Mouse (Mus musculus) forebrain, embryonic 15.5 days (tissue): ENCODE data around the gene Ccdc124. TPM values are rescaled to one million over a fixed set of nuclear protein-coding genes. Genes with fewer than 3 reads are reported as not detected.

Source experiments
- ATAC-seq: fragments of 200-750 bp; cut with Nextera tagmentation; replicated peaks from 2 replicates; pipeline ENCODE4 v1.8.0; 2017; ENCODE audit warnings: mild to moderate bottlenecking, moderate TSS enrichment, moderate library complexity
- H3K27ac ChIP-seq: fragments of 300-500 bp; sonication (generic); replicated peaks from 2 replicates; pipeline ENCODE4 v1.5.1; 2015; ENCODE audit warnings: mild to moderate bottlenecking, inconsistent platforms
- H3K27me3 ChIP-seq: fragments of 300-500 bp; sonication (generic); 2 replicates; pipeline ENCODE4 v1.6.1; 2015; ENCODE audit warnings: inconsistent platforms
- H3K36me3 ChIP-seq: fragments of 300-500 bp; sonication (generic); 2 replicates; pipeline ENCODE4 v1.6.1; 2015; ENCODE audit warnings: mild to moderate bottlenecking, inconsistent platforms
- H3K4me1 ChIP-seq: fragments of 300-500 bp; sonication (generic); 2 replicates; pipeline ENCODE4 v1.6.1; 2015; ENCODE audit warnings: inconsistent platforms
- H3K4me2 ChIP-seq: fragments of 300-500 bp; sonication (generic); replicated peaks from 2 replicates; pipeline ENCODE4 v1.6.1; 2015; ENCODE audit warnings: mild to moderate bottlenecking, inconsistent platforms
- H3K4me3 ChIP-seq: fragments of 300-500 bp; sonication (generic); 2 replicates; pipeline ENCODE4 v1.5.1; 2015; ENCODE audit warnings: mild to moderate bottlenecking, inconsistent platforms
- H3K9ac ChIP-seq: fragments of 300-500 bp; sonication (generic); replicated peaks from 2 replicates; pipeline ENCODE4 v1.6.1; 2015; ENCODE audit warnings: mild to moderate bottlenecking, inconsistent platforms
- H3K9me3 ChIP-seq: fragments of 300-500 bp; sonication (generic); 2 replicates; pipeline ENCODE4 v1.6.1; 2016; ENCODE audit warnings: inconsistent platforms
- WGBS: fragments of 180-500 bp; shearing (Covaris S2); methylation state at CpG from one replicate; pipeline ENCODE4 v1.1.7; 2015; ENCODE audit warnings: mixed read lengths; 5-methylcytosine and 5-hydroxymethylcytosine counted together
- polyA plus RNA-seq: library from polyadenylated mRNA; unstranded; fragments of >200 nt; fragmentation: Nextera tagmentation; extraction: Ambion mirVana; gene quantifications from 2 replicates; pipeline ENCODE4 v1.2.1, GENCODE M21; 2015

Gene Ccdc124
- polyA plus RNA-seq, 1 experiment from 2014 or later = 160 TPM

GRCm38 (mm10) chr8:70880126-70880525 is 6.4 kb upstream of the Ccdc124 start:
- no peak overlapping the region for H3K9ac ChIP-seq
- no peaks in the 10 kb centered on the region for H3K9me3 ChIP-seq
- ATAC-seq = no peak; the same call in 1 of the 2 replicates
- no peak overlapping the region for H3K4me3 ChIP-seq
- H3K4me1 ChIP-seq = no peaks in the 10 kb centered on the region
- H3K27me3 ChIP-seq = no peaks in the 10 kb centered on the region
- no peak overlapping the region for H3K4me2 ChIP-seq
- no peak overlapping the region for H3K27ac ChIP-seq
- no peaks in the 10 kb centered on the region for H3K36me3 ChIP-seq
- WGBS = 8% methylated on average over 4 of the region's 4 CpGs

GRCm38 (mm10) chr8:70879500-70879899 is 5.8 kb upstream of the Ccdc124 start:
- H3K9ac ChIP-seq = no peak overlapping the region
- no peak overlapping the region for H3K4me3 ChIP-seq
- no peaks in the 10 kb centered on the region for H3K9me3 ChIP-seq
- H3K4me2 ChIP-seq = no peak overlapping the region
- no peaks in the 10 kb centered on the region for H3K27me3 ChIP-seq
- 48% methylated on average over 4 of the region's 4 CpGs for WGBS
- H3K36me3 ChIP-seq = no peaks in the 10 kb centered on the region
- ATAC-seq = no peak
- no peak overlapping the region for H3K27ac ChIP-seq
- no peaks in the 10 kb centered on the region for H3K4me1 ChIP-seq

- Histone ChIP-seq H3K4me2 (no peak overlapping the region), H3K9ac (no peak overlapping the region), H3K27ac (no peak overlapping the region), H3K27me3 (no peaks in the 10 kb centered on the region), H3K4me1 (no peaks in the 10 kb centered on the region), H3K4me3 (no peak overlapping the region), H3K36me3 (no peaks in the 10 kb centered on the region), H3K9me3 (no peaks in the 10 kb centered on the region)
- 66% methylated on average over 2 of the region's 2 CpGs for WGBS
- no peak for ATAC-seq
Observed at GRCm38 (mm10) chr8:70878178-70878577, 4.4 kb upstream of the Ccdc124 start.

GRCm38 (mm10) chr8:70876382-70876781 is 2.6 kb upstream of the Ccdc124 start:
- Histone ChIP-seq H3K4me1 (peaks cover 14% of the 10 kb centered on the region), H3K9ac (no peak overlapping the region), H3K4me3 (no peak overlapping the region), H3K4me2 (no peak overlapping the region), H3K27me3 (no peaks in the 10 kb centered on the region), H3K27ac (no peak overlapping the region), H3K9me3 (no peaks in the 10 kb centered on the region), H3K36me3 (no peaks in the 10 kb centered on the region)
- ATAC-seq = no peak
- WGBS = 59% methylated on average over 4 of the region's 4 CpGs

- Histone ChIP-seq H3K36me3 (no peaks in the 10 kb centered on the region), H3K4me1 (peaks cover 22% of the 10 kb centered on the region), H3K9me3 (no peaks in the 10 kb centered on the region), H3K4me3 (no peak overlapping the region), H3K27me3 (no peaks in the 10 kb centered on the region), H3K4me2 (no peak overlapping the region), H3K27ac (0 out of 2 replicates have a peak overlapping the region, but pooled peaks have one; percentile 95), H3K9ac (no peak overlapping the region)
- ATAC-seq = no peak
- WGBS = 93% methylated on average over 13 of the region's 13 CpGs
Observed at GRCm38 (mm10) chr8:70874441-70874840, 706 bp upstream of the Ccdc124 start.

GRCm38 (mm10) chr8:70872643-70873363 is 932 bp downstream of the Ccdc124 start:
- ATAC-seq = peak; percentile 1; the same call in 1 of the 2 replicates
- 6% methylated on average over 31 of the region's 31 CpGs for WGBS
- Histone ChIP-seq H3K36me3 (peaks cover 4% of the 10 kb centered on the region; the same call in 1 of the 2 replicates), H3K4me3 (peak overlapping the region; percentile 80), H3K4me1 (peaks cover 38% of the 10 kb centered on the region), H3K27me3 (no peaks in the 10 kb centered on the region), H3K27ac (peak overlapping the region; percentile 95), H3K9ac (peak overlapping the region; percentile 72), H3K9me3 (no peaks in the 10 kb centered on the region), H3K4me2 (peak overlapping the region; percentile 93)

- ATAC-seq = no peak
- Histone ChIP-seq H3K4me2 (no peak overlapping the region), H3K36me3 (peaks cover 4% of the 10 kb centered on the region; the same call in 1 of the 2 replicates), H3K9me3 (no peaks in the 10 kb centered on the region), H3K27me3 (no peaks in the 10 kb centered on the region), H3K9ac (no peak overlapping the region), H3K27ac (no peak overlapping the region), H3K4me3 (no peak overlapping the region), H3K4me1 (peaks cover 44% of the 10 kb centered on the region)
- 81% methylated on average over 5 of the region's 5 CpGs for WGBS
Observed at GRCm38 (mm10) chr8:70871195-70871807, 2.4 kb downstream of the Ccdc124 start.

GRCm38 (mm10) chr8:70869601-70870041 is 4.1 kb downstream of the Ccdc124 start:
- 45% methylated on average over 16 of the region's 16 CpGs for WGBS
- 0 out of 2 replicates have a peak, but pooled peaks have one; percentile 6 for ATAC-seq
- peaks cover 54% of the 10 kb centered on the region for H3K4me1 ChIP-seq
- no peaks in the 10 kb centered on the region for H3K27me3 ChIP-seq
- H3K36me3 ChIP-seq = peaks cover 4% of the 10 kb centered on the region; the same call in 1 of the 2 replicates
- no peak overlapping the region for H3K4me2 ChIP-seq
- peak overlapping the region; percentile 36 for H3K9ac ChIP-seq
- no peak overlapping the region for H3K4me3 ChIP-seq
- H3K9me3 ChIP-seq = no peaks in the 10 kb centered on the region
- peak overlapping the region; percentile 67 for H3K27ac ChIP-seq

- Histone ChIP-seq H3K4me2 (peak overlapping the region; percentile 19; the same call in 1 of the 2 replicates), H3K4me1 (peaks cover 58% of the 10 kb centered on the region), H3K9ac (peak overlapping the region; percentile 36), H3K4me3 (no peak overlapping the region), H3K27me3 (no peaks in the 10 kb centered on the region), H3K27ac (peak overlapping the region; percentile 67), H3K36me3 (peaks cover 4% of the 10 kb centered on the region; the same call in 1 of the 2 replicates), H3K9me3 (no peaks in the 10 kb centered on the region)
- no peak for ATAC-seq
- 36% methylated on average over 5 of the region's 5 CpGs for WGBS
Observed at GRCm38 (mm10) chr8:70869199-70869571, 4.5 kb downstream of the Ccdc124 start.

GRCm38 (mm10) chr8:70868559-70869198 is 5.1 kb downstream of the Ccdc124 start:
- peak overlapping the region; percentile 67 for H3K27ac ChIP-seq
- H3K27me3 ChIP-seq = no peaks in the 10 kb centered on the region
- peak overlapping the region; percentile 19 for H3K4me2 ChIP-seq
- H3K9ac ChIP-seq = peak overlapping the region; percentile 36
- H3K9me3 ChIP-seq = no peaks in the 10 kb centered on the region
- H3K36me3 ChIP-seq = peaks cover 4% of the 10 kb centered on the region; the same call in 1 of the 2 replicates
- ATAC-seq = no peak
- 17% methylated on average over 40 of the region's 40 CpGs for WGBS
- no peak overlapping the region for H3K4me3 ChIP-seq
- H3K4me1 ChIP-seq = peaks cover 63% of the 10 kb centered on the region

GRCm38 (mm10) chr8:70866566-70866965 is 7.2 kb downstream of the Ccdc124 start:
- H3K4me3 ChIP-seq = no peak overlapping the region
- peaks cover 4% of the 10 kb centered on the region; the same call in 1 of the 2 replicates for H3K36me3 ChIP-seq
- H3K27me3 ChIP-seq = no peaks in the 10 kb centered on the region; the same call in 1 of the 2 replicates
- peak overlapping the region; percentile 92; the same call in 1 of the 2 replicates for H3K4me2 ChIP-seq
- H3K9me3 ChIP-seq = no peaks in the 10 kb centered on the region
- peaks cover 70% of the 10 kb centered on the region for H3K4me1 ChIP-seq
- WGBS = 84% methylated on average over 7 of the region's 7 CpGs
- peak overlapping the region; percentile 97 for H3K27ac ChIP-seq
- ATAC-seq = no peak
- H3K9ac ChIP-seq = no peak overlapping the region
